Mouse (Mus musculus): Measurements from ENCODE around the gene Nol9. TPM values are rescaled to one million over a fixed set of nuclear protein-coding genes. Genes with fewer than 3 reads are reported as not detected.

Nol9 gene
- polyA plus RNA-seq, 1 experiment: 16.0 TPM

DNA sequence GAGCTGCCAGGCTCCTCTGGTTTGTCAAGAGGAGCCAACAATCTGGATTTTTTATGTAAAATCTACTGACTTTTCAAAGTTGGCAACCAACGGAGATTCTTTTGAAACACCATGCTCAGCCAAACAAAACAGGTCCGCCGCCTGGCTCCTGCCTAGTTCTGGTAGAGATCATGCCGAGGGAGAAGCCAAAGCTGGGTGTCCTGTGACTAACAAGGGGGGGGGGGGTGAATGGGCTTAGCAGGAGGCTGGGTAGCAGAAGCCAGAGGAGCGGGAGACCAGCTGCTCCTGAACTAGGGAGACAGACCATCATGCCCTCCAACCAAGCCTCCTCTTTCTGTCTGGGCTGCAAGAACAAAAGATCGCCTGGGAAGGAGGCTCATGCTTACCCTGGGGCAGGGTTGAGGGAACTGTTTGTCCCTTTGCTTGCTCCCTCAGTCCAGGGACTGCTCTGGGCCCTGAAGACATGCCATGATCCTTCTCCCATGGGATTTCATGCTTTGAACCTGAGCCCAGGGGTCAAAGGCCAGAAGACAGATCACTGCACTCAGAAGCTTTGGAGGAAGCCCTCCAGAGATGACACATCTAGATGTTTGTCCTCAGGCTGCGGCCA lies 44.6 kb downstream of the Nol9 start:
- no peak for DNase-seq (ENCODE audit: low read depth, low spot score)
- WGBS: 77% methylated on average over 7 of the region's 7 CpGs

DNA sequence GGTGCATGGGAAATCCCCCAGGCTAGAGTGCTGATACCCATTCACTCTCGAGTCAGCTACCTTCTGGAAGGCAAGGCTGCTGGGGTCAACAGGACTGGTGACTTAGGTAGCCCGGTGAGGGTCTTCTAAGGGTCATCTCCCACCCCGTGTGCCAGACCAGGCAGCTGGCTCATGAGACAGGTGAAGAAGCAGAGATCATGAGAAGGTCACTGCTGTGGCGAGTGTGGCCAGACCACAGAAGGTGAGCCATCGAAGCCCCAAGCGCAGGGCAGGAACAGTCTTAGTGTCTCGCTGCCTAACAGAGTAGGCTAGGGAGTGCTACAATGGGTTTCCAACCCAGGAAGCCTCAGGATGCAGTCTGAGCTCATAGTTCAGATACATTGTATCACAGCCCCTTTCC lies 45.5 kb downstream of the Nol9 start:
- DNase-seq (ENCODE audit: low read depth, low spot score): no peak
- 81% methylated on average over 7 of the region's 7 CpGs for WGBS

DNA sequence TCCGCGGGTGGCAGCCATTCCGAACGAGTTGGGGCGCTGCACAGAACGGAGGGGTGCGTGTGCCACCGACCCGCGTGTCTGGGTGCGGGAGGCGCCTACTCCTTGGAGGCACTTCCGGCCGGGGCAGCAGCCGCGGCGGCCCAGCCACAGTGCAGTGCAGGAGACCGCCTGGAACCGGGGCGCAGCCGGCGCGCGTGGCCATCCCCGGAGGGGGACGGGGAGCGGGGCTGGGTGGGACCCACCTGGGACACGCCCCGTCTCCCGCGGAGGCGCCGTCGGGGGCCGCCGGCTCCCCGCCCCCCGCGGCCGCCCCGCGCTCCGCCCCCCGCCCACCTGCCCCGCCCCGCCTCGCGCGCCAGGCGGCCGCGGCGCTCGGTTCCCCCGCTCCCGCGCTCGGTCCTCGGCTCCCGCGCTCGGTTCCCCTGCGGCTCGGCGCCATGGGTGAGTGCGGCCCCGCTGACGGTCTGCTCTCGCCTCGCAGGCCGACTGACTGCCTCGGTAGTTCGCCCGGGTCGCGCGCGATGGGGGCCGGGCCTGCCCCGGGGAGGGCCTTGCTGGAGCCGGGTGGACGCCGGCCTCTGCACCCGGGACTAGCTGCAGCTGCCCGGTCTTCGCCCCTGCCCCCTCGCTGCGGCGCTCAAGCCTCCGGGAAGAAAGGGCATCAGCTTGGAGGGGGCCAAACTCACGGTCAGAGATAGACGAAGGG lies 47.5 kb downstream of the Nol9 start:
- under 1% methylated on average over 71 of the region's 92 CpGs for WGBS
- DNase-seq (ENCODE audit: low read depth, low spot score): no peak

DNA sequence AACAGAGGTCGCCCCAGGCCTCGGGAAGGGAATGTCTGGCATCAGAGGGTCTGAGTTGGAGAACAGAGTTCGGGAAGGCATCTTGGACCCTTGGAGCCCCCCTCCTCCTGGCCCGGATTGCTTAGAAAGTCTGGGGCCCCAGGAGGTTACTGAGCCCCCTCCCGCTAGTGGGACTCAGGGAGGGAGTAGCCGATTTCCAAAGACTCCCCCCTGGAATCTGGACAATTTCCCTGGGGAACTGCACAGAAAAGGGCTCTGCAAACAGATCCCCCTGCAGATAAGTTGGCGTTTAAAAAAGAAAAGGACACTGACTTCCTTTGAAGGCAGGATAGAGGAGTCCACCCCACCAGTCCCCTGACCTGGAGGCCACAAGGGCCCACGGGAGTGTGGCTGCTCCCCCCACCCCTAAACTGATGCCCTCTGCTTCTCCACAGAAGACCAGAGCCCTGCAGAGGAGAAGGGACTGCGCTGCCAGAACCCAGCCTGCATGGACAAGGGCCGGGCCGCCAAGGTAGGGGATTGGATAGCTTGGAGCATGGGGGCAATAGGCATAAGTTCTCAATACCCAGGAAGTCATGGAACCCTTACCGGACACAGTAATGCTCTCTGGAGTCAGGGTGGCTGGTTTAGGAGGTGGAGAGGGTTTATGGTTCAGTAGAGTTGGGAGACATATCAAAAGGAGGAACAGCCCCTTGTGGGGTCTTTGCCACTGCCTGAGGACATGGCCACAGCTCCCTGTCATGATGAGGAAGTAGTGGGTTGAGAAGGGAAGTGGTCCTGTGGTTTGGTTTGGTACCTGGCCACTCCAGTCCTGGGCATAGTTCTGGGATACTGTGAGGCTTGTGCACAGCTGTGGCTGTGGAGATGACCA lies 48.3 kb downstream of the Nol9 start:
- DNase-seq (ENCODE audit: low read depth, low spot score): no peak
- WGBS: 21% methylated on average over 12 of the region's 12 CpGs

DNA sequence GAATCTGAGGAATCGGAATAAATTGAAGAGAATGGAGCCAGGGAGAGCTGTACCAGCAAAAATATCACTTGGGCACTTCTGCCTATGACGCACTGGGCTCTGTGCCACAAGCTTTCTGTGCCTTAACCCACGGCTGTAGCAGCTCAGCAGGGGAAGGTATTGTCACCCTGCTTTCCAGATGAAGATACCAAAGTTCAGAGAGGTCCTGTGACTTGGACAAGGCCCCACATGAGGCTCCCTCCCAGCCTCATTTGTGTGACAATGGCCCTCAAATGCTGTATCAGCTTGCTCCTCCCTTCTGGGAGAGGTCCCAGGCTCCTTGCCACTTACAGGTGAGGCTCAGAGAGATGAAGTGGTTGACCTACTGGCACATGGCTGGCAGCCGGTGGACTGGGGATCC lies 49.0 kb downstream of the Nol9 start:
- no peak for DNase-seq (ENCODE audit: low read depth, low spot score)
- WGBS: 45% methylated on average over 4 of the region's 4 CpGs

DNA sequence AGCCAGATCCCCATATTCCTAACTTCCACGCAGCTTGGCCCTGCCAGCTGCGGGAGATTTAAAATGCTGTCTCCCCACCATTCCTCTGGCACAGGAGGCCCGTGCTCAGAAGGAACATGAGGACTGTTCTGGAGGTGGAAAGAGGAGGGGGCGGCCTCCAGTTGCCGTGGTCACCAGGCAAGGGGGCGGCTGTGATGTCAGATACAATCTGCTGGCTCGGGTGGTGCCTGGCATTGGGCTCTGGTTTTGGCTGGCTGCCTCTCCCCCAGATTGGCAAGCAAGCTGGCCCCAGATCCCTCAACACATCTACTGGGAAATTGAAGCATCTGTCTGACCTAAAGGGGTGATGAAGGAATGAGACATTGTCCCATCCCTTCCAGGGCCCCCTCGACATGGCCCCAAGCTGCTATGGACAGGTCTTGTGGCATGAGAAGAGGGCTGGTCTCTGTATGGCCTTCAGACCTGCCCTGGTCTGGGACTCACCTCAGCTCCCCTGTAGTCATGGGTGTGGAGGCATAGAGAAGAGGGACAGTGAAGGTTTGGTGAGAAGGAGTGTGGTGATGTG lies 49.5 kb downstream of the Nol9 start:
- DNase-seq (ENCODE audit: low read depth, low spot score): no peak
- 81% methylated on average over 8 of the region's 8 CpGs for WGBS

DNA sequence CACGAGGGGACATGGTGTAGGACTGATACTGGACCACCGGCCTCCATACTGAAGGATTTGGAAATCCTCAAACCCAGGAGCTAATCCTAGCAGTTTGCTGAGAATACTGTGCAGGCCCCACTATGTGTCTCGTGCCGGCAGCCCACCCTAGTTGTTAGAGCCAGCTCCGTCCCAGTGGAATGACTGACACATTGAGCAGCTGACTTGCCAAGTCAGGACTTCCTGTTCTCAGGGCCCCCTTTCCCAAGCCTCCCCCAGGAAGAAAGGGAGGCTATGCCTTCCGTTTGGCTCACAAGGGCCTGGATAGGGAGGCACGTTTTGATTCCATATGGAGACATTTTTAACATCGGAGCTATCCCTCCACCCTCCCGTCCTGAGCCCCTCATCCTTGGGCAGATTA lies 51.1 kb downstream of the Nol9 start:
- WGBS: 86% methylated on average over 9 of the region's 9 CpGs
- no peak for DNase-seq (ENCODE audit: low read depth, low spot score)

DNA sequence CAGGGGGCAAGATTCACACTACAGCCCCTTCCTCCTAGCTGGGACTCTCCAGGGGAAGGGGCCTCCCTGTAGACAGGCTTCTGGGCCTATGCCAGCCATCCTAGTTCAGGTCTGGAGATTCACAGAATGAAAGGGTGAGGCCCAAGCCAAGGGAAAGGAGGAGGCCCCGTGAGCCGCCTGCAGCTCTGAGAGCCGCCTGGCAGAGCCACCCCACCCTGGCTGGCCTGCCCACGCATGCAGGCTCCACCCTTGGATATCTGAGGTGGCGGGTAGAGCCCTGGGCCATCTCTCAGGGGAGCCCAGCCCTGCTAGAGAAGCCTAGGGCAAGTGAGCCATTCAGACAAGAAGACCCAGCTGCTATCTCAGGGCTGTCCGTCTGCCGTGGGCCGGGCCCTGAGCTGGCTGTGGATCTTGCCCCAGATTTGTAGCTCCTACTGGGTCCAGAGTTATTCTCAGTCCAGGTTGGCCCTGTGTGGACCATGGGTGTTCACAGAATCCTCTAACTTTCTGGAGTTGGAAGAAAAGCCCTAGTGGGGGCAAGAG lies 53.7 kb downstream of the Nol9 start:
- 55% methylated on average over 8 of the region's 8 CpGs for WGBS
- DNase-seq (ENCODE audit: low read depth, low spot score): no peak

DNA sequence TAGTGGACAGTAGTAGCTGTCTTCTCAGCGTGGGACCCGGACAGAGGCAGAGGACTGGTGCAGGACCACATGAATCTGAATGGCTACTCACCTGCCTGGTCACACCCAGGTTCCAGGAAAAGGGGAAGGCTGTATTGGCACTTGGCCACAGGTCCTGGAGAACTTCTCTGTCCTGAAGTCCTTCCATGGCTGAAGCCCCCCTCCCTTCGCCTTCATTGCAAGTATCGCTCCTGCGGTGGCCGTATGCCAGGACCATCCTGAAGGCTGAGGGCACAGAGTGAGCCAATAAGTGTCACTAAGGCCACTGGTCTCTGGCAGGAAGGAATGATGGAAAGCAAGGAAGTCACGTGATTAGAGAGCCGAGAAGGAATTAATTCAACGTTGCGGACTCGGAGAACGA lies 55.1 kb downstream of the Nol9 start:
- 88% methylated on average over 12 of the region's 12 CpGs for WGBS
- no peak for DNase-seq (ENCODE audit: low read depth, low spot score)

DNA sequence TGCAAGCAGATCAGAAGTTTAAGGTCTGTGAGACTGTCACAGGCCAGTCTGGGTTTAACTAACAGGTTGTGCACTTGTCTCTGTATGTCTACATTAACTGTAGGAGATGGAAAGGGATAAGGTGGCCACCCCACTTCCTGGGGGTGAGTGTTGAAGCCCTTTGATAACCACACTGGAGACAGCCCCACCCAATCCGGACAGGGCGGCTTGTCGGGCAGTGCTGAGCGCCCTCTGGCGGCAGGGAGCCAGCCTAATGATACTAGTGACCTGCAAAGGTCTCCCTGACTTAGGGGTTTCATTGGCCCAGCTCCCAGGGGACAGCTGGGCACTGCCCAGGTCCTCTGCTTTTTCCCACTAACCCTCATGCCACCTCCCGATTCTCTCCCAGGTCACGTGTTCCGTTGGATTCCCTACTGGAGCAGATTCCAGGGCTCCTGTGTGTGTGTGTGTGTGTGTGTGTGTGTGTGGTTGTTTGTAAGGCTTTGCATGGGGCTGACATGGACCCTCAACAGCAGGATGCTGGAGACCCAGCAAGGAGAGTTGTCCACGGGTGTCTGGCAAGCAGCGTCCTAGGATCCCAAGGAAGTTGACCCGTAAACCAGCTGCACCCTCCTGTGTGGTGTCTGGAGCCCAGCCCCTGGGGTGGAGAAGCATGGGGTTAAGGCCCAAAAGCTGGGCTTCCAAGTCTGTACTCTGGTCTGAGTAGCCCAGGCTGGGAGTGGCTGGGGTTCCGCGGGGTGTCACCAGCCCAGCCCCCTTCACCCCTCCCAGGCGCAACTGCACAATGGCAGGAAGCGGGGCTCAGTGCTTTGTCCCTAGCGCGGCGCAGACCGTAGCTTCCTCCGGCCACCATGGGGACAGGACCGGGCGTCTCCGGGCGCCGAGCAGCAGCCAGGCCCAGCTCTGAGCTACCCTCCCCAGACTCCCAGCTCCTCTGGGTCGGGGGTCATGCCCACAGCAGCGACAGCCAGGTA lies 57.1 kb downstream of the Nol9 start:
- DNase-seq (ENCODE audit: low read depth, low spot score): no peak
- WGBS: 49% methylated on average over 27 of the region's 27 CpGs

DNA sequence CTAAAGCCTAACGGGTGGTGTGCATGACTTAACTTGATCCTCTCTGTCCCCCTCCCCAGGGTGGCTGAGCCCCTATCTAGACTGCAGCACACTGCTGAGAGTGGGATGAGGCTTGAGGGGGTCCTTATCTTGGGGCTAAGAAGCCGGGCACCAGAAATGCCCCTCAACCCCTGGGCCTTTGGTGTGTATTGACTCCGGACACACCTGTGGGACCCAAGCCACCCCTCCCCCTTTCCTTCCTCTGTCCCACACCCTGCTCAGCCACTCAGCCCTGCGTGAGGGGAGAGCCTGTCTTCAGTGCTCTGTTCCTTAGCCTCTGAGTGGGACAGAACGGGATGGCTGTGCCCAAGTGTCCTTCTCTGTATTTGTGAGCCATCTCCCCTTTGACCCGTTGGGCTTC lies 57.8 kb downstream of the Nol9 start:
- DNase-seq (ENCODE audit: low read depth, low spot score): no peak
- 79% methylated on average over 6 of the region's 6 CpGs for WGBS

DNA sequence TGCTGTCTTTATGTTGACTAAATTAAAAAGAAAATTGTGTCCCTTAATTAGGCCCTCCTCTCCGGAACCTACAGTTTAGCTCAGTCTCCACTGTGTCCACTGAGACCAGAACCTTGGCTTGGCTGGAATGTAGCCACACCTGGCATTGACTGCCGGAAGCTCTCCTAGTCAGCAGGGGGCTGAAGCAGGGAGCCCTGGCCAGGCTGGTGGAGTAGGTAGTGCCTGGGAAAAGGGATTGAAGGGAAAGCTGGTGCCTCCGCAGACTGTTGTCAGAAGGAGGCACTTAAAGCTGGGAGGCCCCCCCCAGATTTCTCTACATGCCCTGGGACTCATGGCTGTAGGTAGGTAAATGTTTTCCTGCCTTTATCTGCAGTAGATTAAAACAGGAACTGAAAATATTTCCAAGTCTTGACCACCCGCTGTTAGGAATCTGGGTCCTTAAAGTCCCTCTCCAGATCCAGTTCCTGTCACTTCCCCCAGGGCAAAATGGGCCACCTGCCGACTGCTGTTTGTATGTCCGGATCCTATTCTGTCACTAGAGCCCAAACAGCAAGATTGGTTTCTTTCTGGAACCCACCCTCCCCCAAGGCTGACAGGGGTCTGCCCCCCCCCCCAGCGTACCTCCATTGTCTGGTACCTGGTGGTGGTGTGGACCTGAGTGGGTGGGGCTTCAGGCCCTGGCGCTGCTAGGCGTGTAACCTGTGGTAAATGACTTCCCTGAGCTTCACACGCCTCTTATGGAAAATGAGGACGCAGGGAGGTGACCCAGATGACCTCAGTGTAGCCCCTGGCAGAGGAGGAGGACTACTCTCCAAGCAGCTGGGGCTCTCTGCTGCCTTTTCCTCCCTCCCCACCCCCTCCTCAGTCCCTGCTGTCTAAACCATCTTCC lies 59.0 kb downstream of the Nol9 start:
- DNase-seq (ENCODE audit: low read depth, low spot score): no peak
- WGBS: 56% methylated on average over 11 of the region's 11 CpGs

DNA sequence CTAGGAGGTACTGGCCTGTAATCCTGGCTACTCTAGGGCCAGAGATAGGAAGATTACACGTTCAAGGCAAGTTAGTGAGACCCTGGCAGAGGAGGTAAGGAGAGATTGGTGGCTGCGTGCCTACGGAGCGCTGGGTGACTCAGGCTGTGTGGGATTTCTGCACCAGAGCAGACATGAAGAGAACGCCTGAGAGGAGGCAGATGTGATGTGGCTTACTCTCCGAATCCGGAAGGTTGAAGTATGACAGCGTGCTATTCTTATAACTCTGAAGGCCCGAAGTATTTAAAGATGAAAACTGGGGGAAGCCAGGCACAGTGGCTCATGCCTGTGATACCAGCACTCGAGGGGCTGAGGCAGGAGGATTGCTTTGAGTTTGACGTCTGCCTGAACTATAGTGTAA lies 61.4 kb downstream of the Nol9 start:
- 76% methylated on average over 11 of the region's 11 CpGs for WGBS
- DNase-seq (ENCODE audit: low read depth, low spot score): no peak

DNA sequence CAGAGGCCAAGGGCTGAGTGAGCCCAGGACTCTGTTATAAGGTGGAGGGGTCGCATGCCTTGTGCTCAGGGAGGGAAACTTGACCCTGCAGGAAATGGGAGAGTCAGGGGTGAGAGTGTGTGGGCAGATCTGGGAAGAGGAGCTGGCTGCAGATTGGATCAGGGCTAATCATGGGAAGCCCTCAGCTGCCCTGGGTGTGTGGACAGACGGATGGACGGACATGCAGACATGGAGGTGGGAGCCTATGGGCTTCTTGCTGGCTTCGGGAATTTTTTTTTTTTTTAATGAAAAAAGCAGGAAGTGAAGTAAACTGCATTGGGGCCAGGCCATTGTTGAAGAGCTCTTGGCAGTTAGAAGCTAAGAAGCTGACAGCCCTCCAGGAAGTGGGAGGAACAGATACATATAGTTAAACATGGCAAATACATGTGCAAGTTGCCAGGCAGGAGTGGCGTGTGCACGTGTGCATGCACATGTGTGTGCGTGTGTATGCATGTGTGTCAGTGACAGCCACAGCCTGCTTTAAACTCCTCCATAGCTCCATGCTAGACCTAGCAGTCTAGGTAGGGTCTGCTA lies 62.0 kb downstream of the Nol9 start:
- no peak for DNase-seq (ENCODE audit: low read depth, low spot score)
- 68% methylated on average over 7 of the region's 7 CpGs for WGBS

DNA sequence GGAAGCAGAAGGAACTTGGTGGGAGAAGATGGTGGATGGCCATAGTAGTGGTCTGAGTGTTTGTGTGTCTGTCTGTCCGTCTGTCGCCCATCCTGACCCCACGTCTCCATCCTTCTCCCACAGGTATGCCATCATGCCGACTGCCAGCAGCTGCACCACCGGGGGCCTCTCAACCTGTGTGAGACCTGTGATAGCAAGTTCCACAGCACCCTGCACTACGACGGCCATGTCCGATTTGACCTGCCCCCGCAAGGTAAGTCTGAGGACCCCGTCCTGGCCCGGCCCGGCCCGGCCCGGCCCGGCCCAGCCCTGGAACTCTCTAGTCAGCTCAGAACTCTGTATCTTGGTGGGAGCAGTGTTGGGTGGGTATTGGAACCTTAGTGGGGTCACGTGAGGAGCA lies 62.8 kb downstream of the Nol9 start:
- DNase-seq (ENCODE audit: low read depth, low spot score): no peak
- WGBS: 96% methylated on average over 16 of the region's 16 CpGs

DNA sequence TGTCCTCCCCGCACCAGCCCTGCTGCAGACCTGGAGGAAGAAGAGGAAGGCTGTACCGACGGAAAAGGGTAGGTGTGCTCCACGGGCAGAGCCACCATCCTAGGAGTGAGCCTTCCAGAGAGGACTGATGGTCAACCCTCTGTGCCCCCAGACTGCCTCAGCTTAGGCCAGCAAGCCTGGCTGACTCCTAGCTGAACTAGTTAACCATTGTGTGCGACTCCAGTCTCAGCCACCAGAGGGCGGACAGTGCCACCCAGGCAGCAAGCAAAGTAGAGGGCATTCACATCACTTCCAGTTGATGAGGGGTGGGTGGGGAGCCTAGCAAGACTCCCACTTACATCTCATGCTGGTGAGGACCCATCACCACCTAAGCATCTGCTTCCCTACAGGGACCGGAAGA lies 63.9 kb downstream of the Nol9 start:
- DNase-seq (ENCODE audit: low read depth, low spot score): no peak
- WGBS: 52% methylated on average over 7 of the region's 7 CpGs

DNA sequence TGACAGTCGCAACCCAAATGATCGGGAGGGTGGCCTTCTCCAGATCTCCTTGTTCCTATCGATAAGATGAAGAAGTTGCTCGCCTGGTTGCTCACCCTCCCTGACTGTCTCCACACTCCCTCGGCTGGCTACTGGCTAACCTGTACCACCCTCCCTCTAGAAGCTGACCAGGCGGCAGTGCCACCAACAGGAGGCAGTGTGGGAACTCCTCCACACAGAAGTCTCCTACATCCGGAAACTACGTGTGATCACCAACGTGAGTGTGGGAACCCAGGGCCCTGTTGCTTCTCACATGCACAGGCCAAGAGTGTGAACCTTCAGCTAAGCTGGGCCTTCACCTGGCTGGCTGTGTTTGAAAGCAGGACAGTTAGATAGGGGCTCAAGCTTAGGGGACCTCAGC lies 67.6 kb downstream of the Nol9 start:
- DNase-seq (ENCODE audit: low read depth, low spot score): no peak
- 71% methylated on average over 9 of the region's 9 CpGs for WGBS

DNA sequence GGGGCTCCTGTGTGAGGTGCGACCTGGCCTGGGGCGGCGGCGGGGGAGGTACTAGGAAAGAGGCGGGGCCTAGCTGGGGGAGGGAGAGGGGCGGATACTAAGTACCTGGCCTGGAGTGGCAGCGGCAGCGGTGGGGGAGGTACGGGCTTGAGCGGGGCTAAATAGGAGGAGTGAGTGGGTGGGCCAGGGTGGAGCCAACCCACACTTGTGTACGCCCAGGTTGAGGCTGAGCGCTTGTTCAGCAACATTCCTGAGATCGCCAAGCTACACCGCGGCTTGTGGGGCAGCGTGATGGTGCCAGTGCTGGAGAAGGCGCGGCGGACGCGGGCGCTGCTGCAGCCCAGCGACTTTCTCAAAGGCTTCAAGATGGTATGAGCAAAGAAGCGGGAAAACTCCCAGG lies 68.4 kb downstream of the Nol9 start:
- WGBS: 24% methylated on average over 24 of the region's 24 CpGs
- DNase-seq (ENCODE audit: low read depth, low spot score): no peak

Measured in large intestine, adult 2 months (tissue).